Mouse (Mus musculus) small intestine, adult 2 months (tissue): ENCODE results near the gene Hfm1.

Experiments used
- CTCF ChIP-seq: fragments of 200-500 bp; IDR thresholded peaks from 2 replicates; pipeline ENCODE4 v1.5.1; 2012; ENCODE audit warnings: low read depth, mild to moderate bottlenecking, control low read depth, inconsistent platforms, low read length, moderate library complexity, mixed read lengths; ENCODE audit not compliant: insufficient replicate concordance, insufficient read length; ENCODE audit errors: extremely low read depth
- POLR2A ChIP-seq: fragments of 200-500 bp; IDR thresholded peaks from 2 replicates; pipeline ENCODE4 v1.6.1; 2012; ENCODE audit warnings: low read depth, mild to moderate bottlenecking, control low read depth, inconsistent platforms, low read length, moderate library complexity

DNA sequence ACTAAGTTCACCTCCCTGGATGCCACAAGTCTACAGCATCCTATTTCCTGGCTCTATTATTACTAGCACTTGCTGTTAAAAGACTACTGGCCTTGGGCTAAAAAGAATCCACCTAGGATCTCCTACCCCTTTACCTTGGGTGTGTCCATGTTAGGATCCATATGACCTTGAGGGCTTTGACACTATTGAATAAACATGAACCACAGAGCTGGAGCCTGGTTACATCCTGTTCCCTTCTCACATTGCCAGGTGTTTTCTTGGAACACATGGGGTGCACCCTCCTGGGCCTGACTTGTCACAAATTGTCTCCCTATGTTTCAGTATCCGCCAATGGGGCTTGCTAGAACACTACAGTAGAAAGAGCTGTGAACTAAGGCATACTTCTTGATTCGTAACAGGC, 34.3 kb upstream of the Hfm1 start:
- TF ChIP-seq CTCF (no peak), POLR2A (no peak)
